Mouse (Mus musculus): ENCODE data around the gene Gfm2.

GRCm38 (mm10) chr13:97192649-97193048 is 54.9 kb downstream of the Gfm2 start:
- TF ChIP-seq CTCF (IDR thresholded peaks at IDR 0.05; ENCODE audit: borderline replicate concordance, control insufficient read depth, extremely low read depth, insufficient read depth, low read length, poor library complexity) (no peak), POLR2A (IDR thresholded peaks at IDR 0.05; ENCODE audit: control insufficient read depth, extremely low read depth, insufficient read depth, low read length, poor library complexity) (no peak)

All from thymus, adult 2 months (tissue).